29 mouse cellular contexts compared by ENCODE assay signal in the genomic region with DNA sequence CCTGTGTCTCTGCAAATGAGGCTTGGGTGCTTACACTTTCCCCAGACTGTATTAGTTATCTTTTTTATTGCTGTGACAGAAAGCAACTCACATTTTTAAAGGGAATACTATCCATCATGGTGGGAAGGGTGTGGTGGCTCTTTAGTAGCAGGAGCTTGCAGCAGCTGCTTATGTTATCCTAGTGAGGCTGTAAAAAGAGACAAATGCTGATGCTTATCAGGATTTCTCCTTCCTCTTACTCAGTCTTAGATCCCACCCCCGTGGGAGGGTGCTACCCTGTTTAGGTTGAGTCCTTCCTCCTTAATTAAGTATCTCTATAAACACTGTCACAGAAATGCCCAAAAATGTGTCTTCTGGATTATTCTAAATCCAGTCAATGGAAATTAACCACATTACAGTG.
DNase-seq lines count a peak whose midpoint lies in the region; ATAC-seq and TF ChIP-seq lines count a peak whose summit lies in the region.
"Had no signal": no experiment of that assay in that cellular context is flagged by ENCODE, and none has a peak within 500 bp of the region (broad histone marks: within the 10 kb centered on the region; RNA-seq: fewer than 3 reads in every experiment).

No protein-coding gene starts in this region.

- H3K9ac ChIP-seq in midbrain, embryonic 15.5 days = no peak overlapping the region
- H3K9ac ChIP-seq: forebrain, postnatal 0 days; heart, embryonic 13.5 days; hindbrain, embryonic 14.5 days had no signal

- no peaks in the 10 kb centered on the region for H3K27me3 ChIP-seq in C2C12 (ENCODE audit: control insufficient read depth, insufficient read depth, insufficient read length)
- H3K27me3 ChIP-seq in midbrain, embryonic 15.5 days (replicated peaks) = no peaks in the 10 kb centered on the region
- H3K27me3 ChIP-seq: heart, embryonic 13.5 days had no signal

- no peaks in the 10 kb centered on the region for H3K9me3 ChIP-seq in midbrain, embryonic 15.5 days
- H3K9me3 ChIP-seq: forebrain, embryonic 10.5 days; heart, embryonic 10.5 days; heart, embryonic 13.5 days had no signal

- no peak for TF ChIP-seq CTCF in C2C12 (IDR thresholded peaks at IDR 0.05; ENCODE audit: control insufficient read depth, insufficient read depth, insufficient read length)

- H3K79me2 ChIP-seq in C2C12 (ENCODE audit: control insufficient read depth, insufficient read depth) = no peaks in the 10 kb centered on the region

- DNase-seq in heart, adult 11 months = peak; percentile 16
- no peak for DNase-seq in heart, adult 9 months (ENCODE audit: low spot score in 2 of 2)
- DNase-seq in MN1 (ENCODE audit: low spot score) = peak; percentile 8
- DNase-seq in induced T-regulatory cell, adult 2 months (ENCODE audit: low read depth) = peak; percentile 14
- DNase-seq in layer of hippocampus, adult 9-10 months (ENCODE audit: low spot score) = no peak
- DNase-seq in urinary bladder, adult 18-20 months (ENCODE audit: low spot score in 2 of 2) = no peak
- DNase-seq: adrenal gland, postnatal 10 days; adrenal gland, postnatal 36 days; cerebellum, adult 11 months; cerebellum, adult 2 months; cerebellum, adult 9-11 months; cerebellum, postnatal 25 days; forebrain, postnatal 0 days; gastrocnemius, adult 2 months; gastrocnemius, postnatal 14 days; heart, adult 18-20 months; heart, postnatal 14 days; heart, postnatal 4 days; kidney, adult 2 months had no signal

- no peak overlapping the region for H3K4me2 ChIP-seq in midbrain, embryonic 15.5 days
- H3K4me2 ChIP-seq: heart, embryonic 13.5 days; hindbrain, embryonic 14.5 days had no signal

- no peaks in the 10 kb centered on the region for H3K4me1 ChIP-seq in midbrain, embryonic 15.5 days
- H3K4me1 ChIP-seq: forebrain, embryonic 10.5 days had no signal

- no peak overlapping the region for H3K4me3 ChIP-seq in C2C12 (ENCODE audit: insufficient read depth, poor library complexity, severe bottlenecking)
- H3K4me3 ChIP-seq in midbrain, embryonic 15.5 days = no peak overlapping the region
- H3K4me3 ChIP-seq: forebrain, embryonic 10.5 days; gastrocnemius, adult 2 months; heart, embryonic 10.5 days; heart, embryonic 13.5 days had no signal

- H3K27ac ChIP-seq in midbrain, embryonic 15.5 days = no peak overlapping the region
- H3K27ac ChIP-seq: forebrain, embryonic 10.5 days; gastrocnemius, adult 2 months; heart, embryonic 10.5 days; heart, embryonic 13.5 days; hindbrain, embryonic 14.5 days; hindbrain, postnatal 0 days had no signal

- H3K79me3 ChIP-seq in C2C12 (ENCODE audit: low read depth) = no peaks in the 10 kb centered on the region

- ATAC-seq in midbrain, embryonic 15.5 days (replicated peaks) = no peak
- ATAC-seq: activated CD4-positive, CD25-positive, alpha-beta regulatory T cell, adult 4 months; forebrain, embryonic 14.5 days; forebrain, postnatal 0 days; hindbrain, postnatal 0 days; intestine, postnatal 0 days had no signal

- no peaks in the 10 kb centered on the region for H3K36me3 ChIP-seq in C2C12 (ENCODE audit: control insufficient read depth, insufficient read depth)
- H3K36me3 ChIP-seq in midbrain, embryonic 15.5 days (replicated peaks) = no peaks in the 10 kb centered on the region
- H3K36me3 ChIP-seq: heart, embryonic 10.5 days had no signal

- WGBS in midbrain, embryonic 15.5 days = 67% methylated on average over 1 of the region's 1 CpGs

- no peak overlapping the region for H3ac ChIP-seq in C2C12 (ENCODE audit: control insufficient read depth, insufficient read length, low read depth)

TF ChIP-seq in C2C12, 6 proteins besides CTCF, POLR2A, EP300 and RAD21:
- TF ChIP-seq MYOG (IDR thresholded peaks at IDR 0.05; ENCODE audit: control insufficient read depth, extremely low read depth, insufficient read length) (no peak), MYOD1 (IDR thresholded peaks at IDR 0.05; ENCODE audit: control insufficient read depth, insufficient read length, low read depth) (peak; percentile 39)
TF ChIP-seq in C2C12: peak in this region for 1.

Comparison
In these comparisons a context has a peak if more than half of its experiments do, and no peak if none do; other contexts are left out.
1. DNase-seq: peak in heart, adult 11 months (single experiment), MN1 (single experiment) and induced T-regulatory cell, adult 2 months (single experiment); none in heart, adult 9 months (0 of 2), layer of hippocampus, adult 9-10 months (single experiment) and urinary bladder, adult 18-20 months (0 of 2).